Mouse (Mus musculus) CH12.LX (cell line): Measurements from ENCODE around the gene Gm9044.
"Not testable (repeated sequence)": the region's sequence is repeated elsewhere in the genome, so short reads cannot be mapped to it uniquely, and the experiment has no call there.

Source experiments
- CHD2 ChIP-seq: IDR thresholded peaks from 2 replicates; pipeline ENCODE4 v1.6.1; 2011; ENCODE audit warnings: low read length, improper control_type of control experiment
- KAT2A ChIP-seq: IDR thresholded peaks from 2 replicates; pipeline ENCODE4 v1.6.1; 2012; ENCODE audit warnings: low read length, improper control_type of control experiment, inconsistent platforms; ENCODE audit not compliant: insufficient replicate concordance
- POLR2A ChIP-seq: IDR thresholded peaks from 2 replicates; pipeline ENCODE4 v1.6.1; 2011; ENCODE audit warnings: low read depth, mild to moderate bottlenecking, improper control_type of control experiment, low read length
- POLR2AphosphoS2 ChIP-seq: IDR thresholded peaks from 2 replicates; pipeline ENCODE4 v1.6.1; 2011; ENCODE audit warnings: low read depth, low read length, improper control_type of control experiment
- UBTF ChIP-seq: IDR thresholded peaks from 2 replicates; pipeline ENCODE4 v1.6.1; 2012; ENCODE audit warnings: low read depth, mild to moderate bottlenecking, inconsistent platforms, low read length, improper control_type of control experiment, moderate library complexity
- USF1 ChIP-seq: IDR thresholded peaks from 2 replicates; pipeline ENCODE4 v1.6.1; 2014; ENCODE audit warnings: low read depth, mild to moderate bottlenecking, inconsistent platforms, low read length, improper control_type of control experiment

DNA sequence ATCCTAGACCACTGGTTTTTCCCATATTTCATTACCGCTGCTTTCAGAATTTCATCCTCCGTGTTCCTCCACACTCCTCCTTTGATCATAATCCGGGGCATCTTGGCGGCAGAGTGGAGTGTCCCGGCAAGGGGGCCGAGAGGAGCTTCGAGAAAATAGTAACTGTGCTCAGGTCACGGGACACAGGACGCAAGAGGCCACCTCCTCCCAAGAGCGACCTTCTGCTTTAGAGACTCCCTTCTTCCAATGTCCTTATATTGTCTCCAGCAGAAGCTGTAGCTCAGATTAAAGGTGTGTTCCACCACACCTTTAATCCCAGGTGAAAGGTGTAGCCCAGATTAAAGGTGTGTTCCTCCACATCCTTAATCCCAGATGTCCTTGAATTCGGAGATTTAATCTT lies 5.3 kb downstream of the Gm9044 start, which contains the start of gene Gm9040:
- not testable (repeated sequence) for TF ChIP-seq UBTF, USF1, POLR2A, POLR2AphosphoS2, KAT2A, CHD2
